Mouse (Mus musculus) cerebellum, adult 2 months (tissue): Measurements from ENCODE around the gene Lamp2.

ENCODE experiments used
- CTCF ChIP-seq: fragments of 200-500 bp; IDR thresholded peaks from 2 replicates; pipeline ENCODE4 v1.5.1; 2011; ENCODE audit warnings: low read depth, mild to moderate bottlenecking, control low read depth, low read length, moderate library complexity, borderline replicate concordance; ENCODE audit not compliant: insufficient read depth
- POLR2A ChIP-seq: fragments of 200-500 bp; IDR thresholded peaks from 2 replicates; pipeline ENCODE4 v1.6.1; 2011; ENCODE audit warnings: low read length, control low read depth, borderline replicate concordance; ENCODE audit not compliant: insufficient read depth

- no peak for TF ChIP-seq POLR2A
- TF ChIP-seq CTCF: no peak
These were observed 5.8 kb downstream of the Lamp2 start for GRCm38 (mm10) chrX:38450476-38450875.
